Mouse (Mus musculus): ENCODE data around the gene Spdye4a.

DNA sequence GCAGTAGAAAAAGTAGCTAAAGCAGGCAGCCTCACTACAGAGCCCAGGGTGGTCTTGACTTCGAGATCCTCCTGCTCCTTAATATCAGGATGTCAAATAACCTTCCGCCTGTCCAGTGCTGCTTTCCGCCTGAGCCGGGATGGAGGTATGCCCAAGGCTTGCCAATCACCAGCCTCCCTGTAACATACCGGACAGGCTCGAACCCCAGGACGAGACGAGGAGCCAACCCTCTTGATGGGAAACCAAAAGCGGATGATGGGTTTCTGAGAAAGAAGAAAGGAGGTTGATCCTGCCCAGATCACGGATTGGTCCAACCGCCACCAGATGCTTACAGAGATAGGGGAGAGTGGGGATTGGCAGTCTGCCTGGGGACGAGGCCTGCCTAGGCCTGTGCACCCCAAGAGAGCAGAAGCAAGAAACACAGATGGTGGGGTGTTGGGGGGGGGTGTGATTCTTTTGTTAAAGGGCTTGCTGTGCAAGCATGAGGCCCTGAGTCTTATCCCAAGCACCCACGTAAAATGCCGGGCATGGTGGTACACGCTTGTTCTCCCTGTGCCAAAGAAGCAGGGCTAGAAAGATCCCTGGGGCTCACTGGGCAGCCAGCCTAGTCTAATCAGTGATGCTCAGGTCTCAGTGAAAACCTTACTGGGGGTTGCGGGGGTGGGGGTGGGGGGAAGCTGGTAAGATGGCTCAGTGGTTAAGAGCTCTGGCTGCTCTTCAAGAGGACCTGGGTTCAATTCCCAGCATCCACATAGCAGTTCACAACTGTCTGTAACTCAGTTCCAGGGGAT lies 46.0 kb upstream of the Spdye4a start:
- no peak for TF ChIP-seq CTCF (IDR thresholded peaks at IDR 0.05; ENCODE audit: extremely low read depth, insufficient read depth, insufficient read length, insufficient replicate concordance)
- no peak for TF ChIP-seq POLR2A (IDR thresholded peaks at IDR 0.05; ENCODE audit: low read depth, low read length)

Data from spleen, adult 2 months (tissue).